Mouse (Mus musculus): ENCODE results near the gene Setd3. TPM values are rescaled to one million over a fixed set of nuclear protein-coding genes. Genes with fewer than 3 reads are reported as not detected.

The Setd3 gene
- polyA plus RNA-seq, 1 experiment from 2014 or later, result 35.6 TPM

GRCm38 (mm10) chr12:108221206-108221605 lies 42.1 kb upstream of the Setd3 start:
- no peaks in the 10 kb centered on the region for H3K4me1 ChIP-seq (ENCODE audit: insufficient read depth)
- H3K4me3 ChIP-seq (ENCODE audit: low read depth, low read length), result no peak overlapping the region
- no peaks in the 10 kb centered on the region for H3K9me3 ChIP-seq (ENCODE audit: low read length)
- H3K27me3 ChIP-seq (ENCODE audit: insufficient read depth, low read length), result no peaks in the 10 kb centered on the region
- 66% methylated on average over 10 of the region's 10 CpGs for WGBS (ENCODE audit: insufficient replicate concordance)
- ATAC-seq (no peak), DNase-seq (no peak)
- no peak overlapping the region for H3K4me2 ChIP-seq (ENCODE audit: low read depth, low read length)
- H3K27ac ChIP-seq (ENCODE audit: low read depth), result no peak overlapping the region
- TF ChIP-seq EP300 (IDR thresholded peaks at IDR 0.05; ENCODE audit: low read depth) (no peak), CTCF (IDR thresholded peaks at IDR 0.05; ENCODE audit: low read depth) (peak; percentile 35)
- H3K36me3 ChIP-seq (replicated peaks; ENCODE audit: insufficient read depth, low read length), result no peaks in the 10 kb centered on the region
- H3K9ac ChIP-seq (replicated peaks), result no peak overlapping the region

GRCm38 (mm10) chr12:108220621-108221020 lies 41.5 kb upstream of the Setd3 start:
- Histone ChIP-seq H3K4me3 (ENCODE audit: low read depth, low read length) (no peak overlapping the region), H3K9ac (replicated peaks) (no peak overlapping the region), H3K36me3 (replicated peaks; ENCODE audit: insufficient read depth, low read length) (no peaks in the 10 kb centered on the region), H3K4me1 (ENCODE audit: insufficient read depth) (no peaks in the 10 kb centered on the region), H3K9me3 (ENCODE audit: low read length) (no peaks in the 10 kb centered on the region), H3K27me3 (ENCODE audit: insufficient read depth, low read length) (no peaks in the 10 kb centered on the region), H3K27ac (ENCODE audit: low read depth) (no peak overlapping the region), H3K4me2 (ENCODE audit: low read depth, low read length) (no peak overlapping the region)
- no peak for TF ChIP-seq EP300 (IDR thresholded peaks at IDR 0.05; ENCODE audit: low read depth)
- WGBS (ENCODE audit: insufficient replicate concordance), result 69% methylated on average over 12 of the region's 12 CpGs
- ATAC-seq, result no peak
- no peak for DNase-seq

- H3K9ac ChIP-seq (replicated peaks), result no peak overlapping the region
- DNase-seq (no peak), ATAC-seq (no peak)
- no peaks in the 10 kb centered on the region for H3K9me3 ChIP-seq (ENCODE audit: low read length)
- 77% methylated on average over 21 of the region's 21 CpGs for WGBS (ENCODE audit: insufficient replicate concordance)
- H3K4me2 ChIP-seq (ENCODE audit: low read depth, low read length), result no peak overlapping the region
- TF ChIP-seq EP300 (IDR thresholded peaks at IDR 0.05; ENCODE audit: low read depth) (no peak), CTCF (IDR thresholded peaks at IDR 0.05; ENCODE audit: low read depth) (no peak)
- H3K27me3 ChIP-seq (ENCODE audit: insufficient read depth, low read length), result no peaks in the 10 kb centered on the region
- H3K4me3 ChIP-seq (ENCODE audit: low read depth, low read length), result no peak overlapping the region
- H3K36me3 ChIP-seq (replicated peaks; ENCODE audit: insufficient read depth, low read length), result no peaks in the 10 kb centered on the region
- H3K27ac ChIP-seq (ENCODE audit: low read depth), result no peak overlapping the region
- H3K4me1 ChIP-seq (ENCODE audit: insufficient read depth), result no peaks in the 10 kb centered on the region
Observed at GRCm38 (mm10) chr12:108219825-108220616, 40.9 kb upstream of the Setd3 start.

- DNase-seq (no peak), ATAC-seq (no peak)
- H3K36me3 ChIP-seq (replicated peaks; ENCODE audit: insufficient read depth, low read length), result no peaks in the 10 kb centered on the region
- H3K4me2 ChIP-seq (ENCODE audit: low read depth, low read length), result no peak overlapping the region
- no peak overlapping the region for H3K9ac ChIP-seq (replicated peaks)
- no peak overlapping the region for H3K27ac ChIP-seq (ENCODE audit: low read depth)
- no peak overlapping the region for H3K4me3 ChIP-seq (ENCODE audit: low read depth, low read length)
- WGBS (ENCODE audit: insufficient replicate concordance), result 65% methylated on average over 15 of the region's 15 CpGs
- H3K9me3 ChIP-seq (ENCODE audit: low read length), result no peaks in the 10 kb centered on the region
- H3K4me1 ChIP-seq (ENCODE audit: insufficient read depth), result no peaks in the 10 kb centered on the region
- no peak for TF ChIP-seq CTCF (IDR thresholded peaks at IDR 0.05; ENCODE audit: low read depth)
- TF ChIP-seq EP300 (IDR thresholded peaks at IDR 0.05; ENCODE audit: low read depth), result no peak
- H3K27me3 ChIP-seq (ENCODE audit: insufficient read depth, low read length), result no peaks in the 10 kb centered on the region
Observed at GRCm38 (mm10) chr12:108219163-108219562, 40.0 kb upstream of the Setd3 start.

GRCm38 (mm10) chr12:108217572-108217971 lies 38.5 kb upstream of the Setd3 start:
- no peak overlapping the region for H3K9ac ChIP-seq (replicated peaks)
- no peaks in the 10 kb centered on the region for H3K27me3 ChIP-seq (ENCODE audit: insufficient read depth, low read length)
- H3K4me3 ChIP-seq (ENCODE audit: low read depth, low read length), result no peak overlapping the region
- H3K27ac ChIP-seq (ENCODE audit: low read depth), result no peak overlapping the region
- WGBS (ENCODE audit: insufficient replicate concordance), result 52% methylated on average over 5 of the region's 5 CpGs
- TF ChIP-seq EP300 (IDR thresholded peaks at IDR 0.05; ENCODE audit: low read depth) (no peak), CTCF (IDR thresholded peaks at IDR 0.05; ENCODE audit: low read depth) (peak; percentile 76)
- H3K4me1 ChIP-seq (ENCODE audit: insufficient read depth), result no peaks in the 10 kb centered on the region
- ATAC-seq (no peak), DNase-seq (peak; percentile 68)
- no peak overlapping the region for H3K4me2 ChIP-seq (ENCODE audit: low read depth, low read length)
- no peaks in the 10 kb centered on the region for H3K9me3 ChIP-seq (ENCODE audit: low read length)
- no peaks in the 10 kb centered on the region for H3K36me3 ChIP-seq (replicated peaks; ENCODE audit: insufficient read depth, low read length)

GRCm38 (mm10) chr12:108216611-108217370 lies 37.7 kb upstream of the Setd3 start:
- 69% methylated on average over 11 of the region's 11 CpGs for WGBS (ENCODE audit: insufficient replicate concordance)
- H3K9ac ChIP-seq (replicated peaks), result no peak overlapping the region
- DNase-seq (no peak), ATAC-seq (no peak)
- no peak overlapping the region for H3K4me2 ChIP-seq (ENCODE audit: low read depth, low read length)
- H3K27me3 ChIP-seq (ENCODE audit: insufficient read depth, low read length), result no peaks in the 10 kb centered on the region
- H3K27ac ChIP-seq (ENCODE audit: low read depth), result no peak overlapping the region
- 0 out of 2 replicates have a peak, but pooled peaks cover 2% of the 10 kb centered on the region for H3K4me1 ChIP-seq (ENCODE audit: insufficient read depth)
- H3K36me3 ChIP-seq (replicated peaks; ENCODE audit: insufficient read depth, low read length), result no peaks in the 10 kb centered on the region
- no peaks in the 10 kb centered on the region for H3K9me3 ChIP-seq (ENCODE audit: low read length)
- no peak overlapping the region for H3K4me3 ChIP-seq (ENCODE audit: low read depth, low read length)
- TF ChIP-seq EP300 (IDR thresholded peaks at IDR 0.05; ENCODE audit: low read depth) (no peak), CTCF (IDR thresholded peaks at IDR 0.05; ENCODE audit: low read depth) (no peak)

Data from liver, postnatal 0 days (tissue).